Mouse (Mus musculus): ENCODE measurements at regions not wholly inside any gene's neighbourhood (a gene's known extent, or its start where the extent isn't known, plus 50 kb on each side); places are given as distances from the start of the nearest gene placed in this dataset.

- 76% methylated on average over 2 of the region's 2 CpGs for WGBS
- Histone ChIP-seq H3K36me3 (ENCODE audit: control insufficient read depth, insufficient read depth, low read length) (no peaks in the 10 kb centered on the region), H3K4me2 (ENCODE audit: low read depth, low read length) (no peak overlapping the region), H3K27me3 (ENCODE audit: control insufficient read depth, insufficient read depth, low read depth, low read length) (no peaks in the 10 kb centered on the region), H3K4me3 (ENCODE audit: low read length) (no peak overlapping the region), H3K4me1 (replicated peaks; ENCODE audit: control insufficient read depth, insufficient read depth, low read length) (no peaks in the 10 kb centered on the region), H3K9me3 (ENCODE audit: control insufficient read depth, low read length) (no peaks in the 10 kb centered on the region), H3K27ac (ENCODE audit: low read length) (no peak overlapping the region), H3K9ac (ENCODE audit: low read length) (no peak overlapping the region)
- ATAC-seq (ENCODE audit: low read depth), result no peak
Observed at GRCm38 (mm10) chr3:56362543-56362942, 179.0 kb upstream of the Nbea start.

- WGBS, result 61% methylated on average over 6 of the region's 6 CpGs
- H3K27me3 ChIP-seq (ENCODE audit: control insufficient read depth, insufficient read depth, low read depth, low read length), result no peaks in the 10 kb centered on the region
- ATAC-seq (ENCODE audit: low read depth), result no peak
- H3K9me3 ChIP-seq (ENCODE audit: control insufficient read depth, low read length), result no peaks in the 10 kb centered on the region
- H3K36me3 ChIP-seq (ENCODE audit: control insufficient read depth, insufficient read depth, low read length), result no peaks in the 10 kb centered on the region
- H3K4me3 ChIP-seq (ENCODE audit: low read length), result no peak overlapping the region
- no peaks in the 10 kb centered on the region for H3K4me1 ChIP-seq (replicated peaks; ENCODE audit: control insufficient read depth, insufficient read depth, low read length)
- no peak overlapping the region for H3K27ac ChIP-seq (ENCODE audit: low read length)
- H3K4me2 ChIP-seq (ENCODE audit: low read depth, low read length), result no peak overlapping the region
- H3K9ac ChIP-seq (ENCODE audit: low read length), result no peak overlapping the region
Observed at GRCm38 (mm10) chr3:56357035-56357701, 173.7 kb upstream of the Nbea start.

- no peak for ATAC-seq (ENCODE audit: low read depth)
- Histone ChIP-seq H3K9me3 (ENCODE audit: control insufficient read depth, low read length) (no peaks in the 10 kb centered on the region), H3K27me3 (ENCODE audit: control insufficient read depth, insufficient read depth, low read depth, low read length) (no peaks in the 10 kb centered on the region), H3K27ac (ENCODE audit: low read length) (no peak overlapping the region), H3K9ac (ENCODE audit: low read length) (no peak overlapping the region), H3K36me3 (ENCODE audit: control insufficient read depth, insufficient read depth, low read length) (no peaks in the 10 kb centered on the region), H3K4me1 (replicated peaks; ENCODE audit: control insufficient read depth, insufficient read depth, low read length) (no peaks in the 10 kb centered on the region), H3K4me2 (ENCODE audit: low read depth, low read length) (no peak overlapping the region), H3K4me3 (ENCODE audit: low read length) (no peak overlapping the region)
- 84% methylated on average over 5 of the region's 5 CpGs for WGBS
Observed at GRCm38 (mm10) chr3:56356163-56356882, 172.8 kb upstream of the Nbea start.
